Mouse (Mus musculus): ENCODE data around the gene Micu2. TPM values are rescaled to one million over a fixed set of nuclear protein-coding genes. Genes with fewer than 3 reads are reported as not detected.
"Not testable (repeated sequence)": the region's sequence is repeated elsewhere in the genome, so short reads cannot be mapped to it uniquely, and the experiment has no call there.

Micu2 gene
- polyA plus RNA-seq, 2 experiments, result 13.6 to 25.6 TPM

DNA sequence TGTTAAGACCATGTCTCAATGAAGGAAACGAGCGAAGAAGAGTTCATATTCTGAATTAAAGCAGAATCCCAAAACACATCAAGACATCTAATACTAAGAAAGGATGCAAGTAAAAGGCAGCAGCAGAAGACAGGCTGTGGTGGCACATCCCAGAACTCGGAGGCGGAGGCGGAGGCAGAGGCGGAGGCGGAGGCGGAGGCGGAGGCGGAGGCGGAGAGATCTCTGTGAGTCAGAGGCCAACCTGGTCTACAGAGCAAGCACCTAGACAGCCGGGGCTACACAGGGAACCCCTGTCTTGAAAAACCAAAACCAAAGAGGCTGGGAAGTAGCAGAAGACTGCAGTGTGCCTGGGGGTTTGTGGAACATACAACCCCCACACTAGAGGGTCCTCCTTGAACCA, 102.2 kb downstream of the Micu2 start:
- no peak overlapping the region for H3K4me3 ChIP-seq (ENCODE audit: insufficient read depth in 1 of 2, low read depth in 2 of 2, low read length in 2 of 2)
- no peak overlapping the region for H3K4me2 ChIP-seq (ENCODE audit: low read depth)
- H3K36me3 ChIP-seq (replicated peaks; ENCODE audit: control insufficient read depth, insufficient read depth, low read depth), result no peaks in the 10 kb centered on the region
- H3K9ac ChIP-seq (replicated peaks), result no peak overlapping the region
- DNase-seq (ENCODE audit: low read depth in 3 of 3, low spot score in 3 of 3), result no peak
- no peaks in the 10 kb centered on the region for H3K9me3 ChIP-seq (ENCODE audit: control insufficient read depth, low read length)
- TF ChIP-seq CTCF (IDR thresholded peaks at IDR 0.05; ENCODE audit: low read depth), result no peak
- TF ChIP-seq EP300 (IDR thresholded peaks at IDR 0.05; ENCODE audit: low read depth), result no peak
- H3K27me3 ChIP-seq (ENCODE audit: control insufficient read depth, insufficient read depth, low read length), result no peaks in the 10 kb centered on the region
- H3K4me1 ChIP-seq (replicated peaks; ENCODE audit: control insufficient read depth in 2 of 2, insufficient read depth in 2 of 2, low read length in 1 of 2), result no peaks in the 10 kb centered on the region
- H3K27ac ChIP-seq, result no peak overlapping the region
- WGBS (ENCODE audit: insufficient replicate concordance), result 77% methylated on average over 12 of the region's 12 CpGs
- no peak for ATAC-seq (ENCODE audit: insufficient read depth)

DNA sequence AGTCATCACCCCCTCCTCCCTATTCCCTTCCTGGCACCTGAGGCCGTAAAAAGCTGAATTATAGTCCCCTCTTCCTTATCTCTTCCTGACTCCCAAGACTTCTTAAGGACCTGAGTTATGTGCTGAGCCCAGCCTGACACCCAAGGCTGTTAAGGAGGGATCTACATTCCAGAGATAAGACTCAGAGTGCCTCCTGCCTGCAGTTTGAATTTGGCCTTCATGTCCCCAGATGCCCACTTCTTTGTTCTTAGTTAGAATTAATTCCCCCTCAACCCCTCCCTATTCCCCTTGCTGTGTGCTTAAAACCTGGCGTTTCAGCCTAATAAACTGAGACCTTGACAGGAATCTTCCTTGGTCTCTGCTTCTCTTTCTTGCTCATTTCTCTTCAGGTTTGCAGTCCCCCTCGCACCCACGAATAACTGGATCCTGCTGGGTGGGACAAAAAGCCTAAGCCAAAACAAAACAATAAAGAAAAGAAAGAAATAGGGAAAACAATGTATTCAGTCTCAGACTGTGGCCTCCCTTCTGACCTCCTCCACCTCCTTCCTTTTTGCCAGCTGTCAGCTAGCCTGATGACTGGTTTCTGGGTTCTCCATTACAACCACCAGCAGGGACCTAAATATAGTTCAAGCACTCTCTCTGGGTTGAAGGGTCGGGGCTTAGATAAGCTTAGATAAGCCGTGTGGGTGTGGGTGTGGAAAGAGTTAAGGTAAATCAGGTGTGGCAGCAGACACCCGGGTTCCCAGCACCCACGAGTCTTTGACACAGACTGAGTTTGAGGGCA, 102.8 kb downstream of the Micu2 start:
- ATAC-seq (ENCODE audit: insufficient read depth); DNase-seq (ENCODE audit: low read depth in 3 of 3, low spot score in 3 of 3); H3K27ac ChIP-seq; H3K27me3 ChIP-seq (ENCODE audit: control insufficient read depth, insufficient read depth, low read length); H3K4me1 ChIP-seq (replicated peaks; ENCODE audit: control insufficient read depth in 2 of 2, insufficient read depth in 2 of 2, low read length in 1 of 2); H3K9ac ChIP-seq (replicated peaks); H3K36me3 ChIP-seq (replicated peaks; ENCODE audit: control insufficient read depth, insufficient read depth, low read depth); H3K9me3 ChIP-seq (ENCODE audit: control insufficient read depth, low read length); H3K4me3 ChIP-seq (ENCODE audit: insufficient read depth in 1 of 2, low read depth in 2 of 2, low read length in 2 of 2); H3K4me2 ChIP-seq (ENCODE audit: low read depth): not testable (repeated sequence)
- 40% methylated on average over 8 of the region's 8 CpGs for WGBS (ENCODE audit: insufficient replicate concordance)

DNA sequence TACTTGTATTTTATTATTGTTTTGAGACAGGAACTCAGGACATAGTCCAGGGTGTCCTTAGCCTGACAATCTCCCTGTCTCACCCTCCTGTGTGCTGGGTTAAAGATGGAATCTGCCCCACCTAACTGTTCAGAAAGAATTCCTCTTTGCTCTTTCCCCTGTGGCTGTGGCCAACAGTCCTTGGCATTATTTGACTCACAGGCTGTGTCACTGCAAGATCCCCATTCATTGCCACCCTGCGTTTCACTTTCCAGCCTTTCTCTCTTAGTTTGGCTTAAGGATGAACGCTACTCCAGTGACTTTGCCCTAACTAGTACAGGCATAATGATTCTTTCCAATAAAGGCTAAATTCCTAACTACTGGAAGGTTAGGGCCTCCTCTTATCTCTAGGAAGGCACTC, 104.7 kb downstream of the Micu2 start:
- H3K4me1 ChIP-seq (replicated peaks; ENCODE audit: control insufficient read depth in 2 of 2, insufficient read depth in 2 of 2, low read length in 1 of 2), result peaks cover 0 to 2% of the 10 kb centered on the region in 2 experiments; a peak in 1 of 4 replicates
- WGBS (ENCODE audit: insufficient replicate concordance), result 78% methylated on average over 2 of the region's 2 CpGs
- TF ChIP-seq EP300 (IDR thresholded peaks at IDR 0.05; ENCODE audit: low read depth), result no peak
- TF ChIP-seq CTCF (IDR thresholded peaks at IDR 0.05; ENCODE audit: low read depth), result no peak
- no peak overlapping the region for H3K9ac ChIP-seq (replicated peaks)
- no peaks in the 10 kb centered on the region for H3K36me3 ChIP-seq (replicated peaks; ENCODE audit: control insufficient read depth, insufficient read depth, low read depth)
- DNase-seq (ENCODE audit: low read depth in 3 of 3, low spot score in 3 of 3) (no peak), ATAC-seq (ENCODE audit: insufficient read depth) (no peak)
- no peak overlapping the region for H3K4me3 ChIP-seq (ENCODE audit: insufficient read depth in 1 of 2, low read depth in 2 of 2, low read length in 2 of 2)
- H3K4me2 ChIP-seq (ENCODE audit: low read depth), result no peak overlapping the region
- H3K9me3 ChIP-seq (ENCODE audit: control insufficient read depth, low read length), result no peaks in the 10 kb centered on the region
- H3K27me3 ChIP-seq (ENCODE audit: control insufficient read depth, insufficient read depth, low read length), result no peaks in the 10 kb centered on the region
- no peak overlapping the region for H3K27ac ChIP-seq

DNA sequence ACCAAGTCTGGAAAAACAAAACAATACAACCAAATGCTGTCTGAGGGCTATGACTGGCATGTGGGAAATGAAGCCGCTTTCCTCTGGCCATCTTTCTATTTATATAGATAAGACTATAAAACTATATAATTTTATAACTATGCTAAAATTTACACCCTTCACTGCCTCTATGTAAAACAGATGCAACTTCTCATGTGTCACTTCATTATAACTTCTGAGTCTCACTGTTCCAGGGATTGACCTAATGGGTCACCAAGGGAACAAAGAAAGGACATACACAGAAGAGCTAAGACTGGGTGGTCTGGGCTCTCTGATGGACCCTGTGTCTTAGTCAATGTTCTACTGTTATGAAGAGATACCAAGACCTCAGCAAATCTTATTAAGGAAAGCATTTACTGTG, 106.1 kb downstream of the Micu2 start:
- Histone ChIP-seq H3K36me3 (replicated peaks; ENCODE audit: control insufficient read depth, insufficient read depth, low read depth) (no peaks in the 10 kb centered on the region), H3K4me2 (ENCODE audit: low read depth) (no peak overlapping the region), H3K4me3 (ENCODE audit: insufficient read depth in 1 of 2, low read depth in 2 of 2, low read length in 2 of 2) (no peak overlapping the region), H3K9ac (replicated peaks) (no peak overlapping the region), H3K9me3 (ENCODE audit: control insufficient read depth, low read length) (no peaks in the 10 kb centered on the region), H3K27me3 (ENCODE audit: control insufficient read depth, insufficient read depth, low read length) (no peaks in the 10 kb centered on the region), H3K27ac (no peak overlapping the region), H3K4me1 (replicated peaks; ENCODE audit: control insufficient read depth in 2 of 2, insufficient read depth in 2 of 2, low read length in 1 of 2) (peaks cover 0 to 5% of the 10 kb centered on the region in 2 experiments; a peak in 1 of 4 replicates)
- WGBS (ENCODE audit: insufficient replicate concordance), result 91% methylated on average over 1 of the region's 1 CpGs
- DNase-seq (ENCODE audit: low read depth in 3 of 3, low spot score in 3 of 3) (no peak), ATAC-seq (ENCODE audit: insufficient read depth) (no peak)
- TF ChIP-seq EP300 (IDR thresholded peaks at IDR 0.05; ENCODE audit: low read depth), result no peak
- TF ChIP-seq CTCF (IDR thresholded peaks at IDR 0.05; ENCODE audit: low read depth), result no peak

DNA sequence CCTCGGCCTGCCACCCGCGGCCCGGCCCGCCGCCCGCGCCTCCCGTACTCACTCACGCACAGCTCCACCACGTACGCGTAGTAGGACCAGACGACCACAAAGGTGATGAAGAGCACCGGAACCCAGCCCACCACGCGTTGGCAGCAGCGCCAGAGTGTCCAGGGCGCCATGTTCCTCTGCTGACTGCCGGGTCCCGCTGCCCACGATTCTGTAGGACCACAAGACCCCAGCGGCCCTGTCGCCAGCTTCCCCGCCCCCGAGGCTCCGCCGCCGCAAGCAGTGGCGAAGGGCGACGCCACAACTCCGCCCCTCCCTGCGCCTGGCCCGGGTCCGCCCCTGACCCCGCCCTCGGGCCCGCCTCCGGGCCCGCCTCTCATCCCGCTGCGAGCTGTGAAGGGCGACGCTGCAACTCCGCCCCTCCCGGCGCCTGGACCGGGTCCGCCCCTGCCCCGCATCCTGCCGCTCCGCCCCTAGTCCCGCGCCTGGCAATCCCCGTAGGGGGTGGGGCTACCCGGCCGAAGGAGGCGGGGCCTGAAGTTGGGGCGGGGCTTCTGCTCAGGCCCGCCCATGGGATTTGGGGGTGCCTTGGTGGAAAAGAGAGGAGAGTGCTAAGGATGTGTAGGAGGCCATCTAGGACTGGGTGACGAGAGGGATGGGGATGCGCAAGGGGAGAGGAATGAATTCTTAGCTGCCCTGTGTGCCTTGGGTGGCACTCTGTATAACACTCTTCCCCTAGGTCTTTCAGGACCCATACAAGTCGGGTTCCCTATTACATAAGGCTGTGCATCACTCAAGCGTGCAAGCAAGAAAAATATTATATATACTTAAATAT, 108.8 kb downstream of the Micu2 start, which contains the start of gene Zdhhc20:
Zdhhc20 (minus strand) TSS at position 266 of the 832 bp plus-strand sequence.
- peak; percentile 98 for ATAC-seq (ENCODE audit: insufficient read depth)
- whole genome bisulfite sequencing (ENCODE audit: insufficient replicate concordance), result 3% methylated on average over 63 of the region's 65 CpGs
- Histone ChIP-seq H3K9ac (replicated peaks) (peak within 1 kb of the TSS; percentile 82), H3K9me3 (ENCODE audit: control insufficient read depth, low read length) (no peaks in the 10 kb centered on the region), H3K4me3 (ENCODE audit: insufficient read depth in 1 of 2, low read depth in 2 of 2, low read length in 2 of 2) (peak within 1 kb of the TSS; percentile 77 to 85), H3K27me3 (ENCODE audit: control insufficient read depth, insufficient read depth, low read length) (no peaks in the 10 kb centered on the region), H3K27ac (peak within 1 kb of the TSS; percentile 34; the same call in 1 of the 2 replicates), H3K4me2 (ENCODE audit: low read depth) (peak within 1 kb of the TSS; percentile 98), H3K36me3 (replicated peaks; ENCODE audit: control insufficient read depth, insufficient read depth, low read depth) (no peaks in the 10 kb centered on the region), H3K4me1 (replicated peaks; ENCODE audit: control insufficient read depth in 2 of 2, insufficient read depth in 2 of 2, low read length in 1 of 2) (peaks cover 3 to 5% of the 10 kb centered on the region in 2 experiments; a peak in 3 of 4 replicates)
- TF ChIP-seq EP300 (IDR thresholded peaks at IDR 0.05; ENCODE audit: low read depth), result no peak
- peak; percentile 83 to 87 (median 85) for DNase-seq (ENCODE audit: low read depth in 3 of 3, low spot score in 3 of 3)

Data from liver, embryonic 14.5 days (tissue).